Mouse (Mus musculus) adipocyte (in vitro differentiated cells): ENCODE results near the gene Col5a3.

Experiments
- DNase-seq: peaks from one replicate; pipeline ENCODE4 v3.0.0-alpha.2; 2016; ENCODE audit warnings: low spot score

Col5a3 gene

GRCm38 (mm10) chr9:20805159-20805495, 9.7 kb downstream of the Col5a3 start:
- DNase-seq = peak; percentile 57

GRCm38 (mm10) chr9:20804266-20805158, 10.4 kb downstream of the Col5a3 start:
- DNase-seq = peak; percentile 98

- peak; percentile 85 for DNase-seq
These were observed 20.6 kb downstream of the Col5a3 start for GRCm38 (mm10) chr9:20794108-20794806.

DNA sequence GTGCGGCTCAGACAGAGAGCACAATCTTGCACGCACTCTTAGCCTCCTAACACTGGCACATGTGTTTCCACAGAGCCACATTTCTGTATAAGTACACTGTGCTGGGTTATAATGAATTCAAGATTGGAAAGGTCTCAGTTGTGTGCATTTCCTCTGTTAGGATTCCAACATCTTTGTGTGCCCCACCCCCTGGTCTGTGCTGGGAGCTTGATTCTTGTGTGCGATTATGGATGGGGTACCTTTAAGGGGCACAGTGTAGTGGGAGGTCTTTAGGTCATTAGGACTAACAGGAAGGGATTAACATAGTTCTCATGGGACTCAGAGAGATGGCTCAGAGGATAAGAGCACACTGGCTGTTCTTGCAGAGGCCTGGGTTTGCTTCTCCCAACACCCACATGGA, 24.5 kb downstream of the Col5a3 start:
- peak; percentile 16 for DNase-seq

GRCm38 (mm10) chr9:20789651-20790050, 25.2 kb downstream of the Col5a3 start:
- peak; percentile 64 for DNase-seq

DNA sequence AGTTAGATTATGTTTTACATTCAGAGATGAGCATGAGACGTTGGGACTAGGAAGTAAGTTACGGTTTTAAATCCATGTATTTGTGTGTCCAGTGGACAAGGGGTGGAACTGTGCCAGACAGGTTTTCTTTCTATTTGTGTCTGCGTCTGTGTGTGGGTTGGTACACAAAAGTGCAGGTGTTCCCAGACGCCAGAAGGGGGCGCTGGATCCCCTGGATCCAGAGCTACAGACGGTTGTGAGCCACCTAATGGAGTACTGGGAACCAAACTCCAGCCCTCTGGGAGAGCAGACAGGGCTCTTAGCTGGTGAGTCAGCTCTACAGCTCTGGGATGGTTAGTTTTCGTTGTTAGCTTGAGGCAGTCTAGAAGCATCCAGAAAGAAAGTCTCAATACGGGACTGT, 26.9 kb downstream of the Col5a3 start:
- DNase-seq = no peak

DNA sequence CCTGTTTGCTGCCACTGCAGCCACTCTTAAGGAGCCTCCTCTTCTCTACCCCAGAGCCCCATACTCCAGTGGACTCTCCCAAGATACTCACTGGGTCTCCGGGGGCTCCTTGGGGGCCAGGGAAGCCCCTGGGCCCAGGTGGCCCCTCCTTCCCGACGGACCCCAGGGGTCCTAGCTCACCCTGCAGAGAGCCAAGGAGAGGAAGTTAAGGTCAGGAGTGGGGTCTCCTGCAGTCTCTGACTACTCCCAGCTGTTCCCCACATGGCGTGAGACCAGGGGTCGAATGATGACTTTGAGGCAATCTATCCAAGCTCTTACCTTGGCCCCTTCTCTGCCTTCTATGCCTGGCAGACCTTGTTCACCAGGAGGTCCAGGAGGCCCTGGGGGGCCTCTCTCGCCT, 29.8 kb downstream of the Col5a3 start:
- no peak for DNase-seq

DNA sequence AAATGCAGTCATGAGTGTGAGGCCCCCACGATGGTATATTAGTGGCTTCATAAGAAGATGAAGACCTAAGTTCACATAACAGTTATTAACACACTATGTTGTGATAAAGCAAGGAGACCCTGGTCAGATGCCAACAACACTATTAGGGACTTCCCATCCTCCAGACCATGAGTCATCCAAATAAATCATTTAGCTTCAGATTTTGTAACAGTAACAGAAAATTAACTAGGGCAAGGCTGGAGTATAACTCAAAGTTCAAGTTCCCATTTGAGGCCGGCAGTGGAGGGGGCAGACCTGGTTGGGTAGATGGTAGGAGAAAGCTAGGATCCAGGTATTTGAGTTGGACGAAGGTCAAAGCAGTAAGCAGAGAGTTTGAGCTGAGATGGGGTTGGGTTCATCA, 33.6 kb downstream of the Col5a3 start:
- DNase-seq = peak; percentile 92

- DNase-seq = no peak
These were observed 49.6 kb downstream of the Col5a3 start for GRCm38 (mm10) chr9:20765274-20765673.

GRCm38 (mm10) chr9:20763099-20763498, 51.8 kb downstream of the Col5a3 start:
- DNase-seq = peak; percentile 49

DNA sequence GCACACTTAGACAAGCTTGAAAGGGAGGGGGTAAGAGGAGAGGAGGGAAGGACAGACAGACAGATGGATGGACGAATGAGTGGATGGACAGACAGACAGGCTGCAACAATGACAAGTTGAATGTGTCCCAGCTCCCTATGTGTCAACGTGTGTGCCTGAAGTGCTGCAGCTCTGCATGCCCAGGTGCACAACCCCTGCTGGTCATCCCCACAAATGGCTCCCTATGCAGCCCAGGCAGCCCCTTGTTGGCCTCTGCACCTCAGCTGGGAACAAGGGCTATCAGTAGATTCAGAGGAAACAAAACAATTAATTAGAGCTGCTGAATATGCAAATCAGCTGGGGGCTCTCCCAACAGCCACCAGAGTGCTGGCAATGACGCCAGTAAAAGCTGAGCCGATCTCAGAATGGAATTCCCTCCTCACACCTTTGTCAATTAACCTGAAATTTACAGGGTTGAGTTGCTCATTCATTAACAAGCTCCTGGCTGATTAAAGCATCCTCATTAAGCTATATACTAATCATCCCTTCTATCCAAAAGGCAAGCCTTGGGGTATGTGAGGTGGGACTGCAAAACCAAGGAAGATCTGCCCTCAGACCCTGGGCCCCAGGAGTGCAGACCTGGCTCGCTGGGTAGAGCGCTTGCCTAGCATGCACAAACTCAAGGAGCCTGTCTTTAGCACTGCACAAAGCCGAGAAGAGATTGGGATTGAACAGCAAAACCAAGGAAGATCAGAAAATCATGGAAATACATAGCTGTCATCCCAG, 52.5 kb downstream of the Col5a3 start:
- no peak for DNase-seq

DNA sequence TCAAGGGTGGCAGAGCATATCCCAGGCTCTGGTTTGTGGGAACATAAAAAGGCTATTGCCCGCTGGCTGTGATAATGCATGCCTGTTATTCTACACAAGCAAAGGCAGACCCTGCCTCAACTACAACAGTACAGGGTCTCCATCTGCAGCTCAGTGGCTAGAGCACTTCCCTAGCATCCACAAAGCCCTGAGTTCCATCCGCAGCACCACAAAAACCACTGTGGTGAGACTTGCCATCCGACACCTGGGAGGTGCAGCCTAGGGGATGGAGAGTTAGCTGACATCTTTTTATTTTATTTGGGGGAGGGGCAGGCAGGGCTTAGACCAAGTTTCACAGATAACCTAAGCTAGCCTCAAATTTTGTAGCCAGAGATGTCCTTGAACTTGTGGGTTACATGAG, 53.5 kb downstream of the Col5a3 start:
- DNase-seq = no peak

DNA sequence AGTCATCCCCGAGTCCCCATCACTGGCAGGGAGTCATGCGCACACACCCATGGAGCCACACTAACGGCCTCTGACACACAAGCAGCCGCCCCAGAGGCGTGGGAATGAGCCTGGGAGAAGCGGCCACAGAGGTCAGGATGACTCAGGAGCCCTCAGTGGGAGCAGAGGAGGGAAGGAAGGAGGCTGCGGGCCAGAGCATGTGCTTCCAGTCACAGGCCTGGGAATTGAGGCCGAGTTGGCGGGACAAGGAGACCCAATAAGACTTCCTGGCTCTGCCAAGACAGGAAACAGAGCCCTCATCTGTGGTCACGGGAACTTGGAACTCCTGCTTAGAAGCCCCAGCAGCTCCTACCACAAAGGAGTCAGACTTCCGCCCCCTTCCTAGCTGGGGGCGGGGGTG, 54.1 kb downstream of the Col5a3 start:
- peak; percentile 98 for DNase-seq

- peak; percentile 97 for DNase-seq
These were observed 56.0 kb downstream of the Col5a3 start for GRCm38 (mm10) chr9:20758896-20759295.

GRCm38 (mm10) chr9:20758243-20758642, 56.6 kb downstream of the Col5a3 start:
- DNase-seq = peak; percentile 35

DNA sequence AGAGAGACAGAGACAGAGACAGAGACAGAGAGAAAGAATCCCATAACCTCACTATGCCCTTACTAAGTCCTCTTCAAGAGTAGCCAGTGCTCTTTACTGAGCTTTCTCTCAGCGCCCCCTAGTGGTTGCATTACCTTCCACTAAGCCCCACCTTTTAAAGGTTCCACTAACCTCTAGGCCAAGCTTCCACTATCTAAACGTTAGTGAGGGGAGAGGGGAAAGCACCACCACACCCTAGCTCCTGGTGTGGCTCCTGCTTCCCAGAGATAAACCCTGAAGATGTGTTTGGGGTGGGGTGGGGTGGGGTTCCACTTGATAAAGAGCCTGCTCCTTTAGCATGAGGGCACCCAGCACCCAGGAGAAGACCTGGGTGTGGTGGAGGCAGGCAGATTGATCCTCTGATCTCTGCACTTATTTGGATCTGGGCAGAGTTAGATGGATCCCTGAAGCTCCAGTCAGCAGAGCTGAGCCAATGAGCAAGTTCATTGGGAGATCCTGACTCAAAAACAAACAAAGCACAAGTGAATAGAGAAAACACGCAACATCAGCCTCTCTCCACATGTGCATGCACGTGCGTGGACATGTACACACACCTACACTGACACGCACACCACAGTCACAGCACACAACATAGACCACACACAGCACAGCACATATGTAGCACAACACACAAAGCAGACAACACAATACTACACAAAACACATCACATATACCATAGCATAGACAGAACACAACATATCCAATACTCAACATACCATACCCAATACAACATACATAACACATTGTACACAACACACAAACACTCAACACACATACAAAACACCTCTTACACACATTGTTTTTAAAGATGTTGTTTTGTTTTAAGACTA, 57.5 kb downstream of the Col5a3 start:
- peak; percentile 90 for DNase-seq

GRCm38 (mm10) chr9:20756081-20756700, 58.7 kb downstream of the Col5a3 start:
- DNase-seq = peak; percentile 59

GRCm38 (mm10) chr9:20754335-20754734, 60.5 kb downstream of the Col5a3 start:
- no peak for DNase-seq

- no peak for DNase-seq
These were observed 63.3 kb downstream of the Col5a3 start for GRCm38 (mm10) chr9:20751477-20752029.

- no peak for DNase-seq
These were observed 65.7 kb downstream of the Col5a3 start for GRCm38 (mm10) chr9:20749213-20749612.

- DNase-seq = no peak
These were observed 66.3 kb downstream of the Col5a3 start for GRCm38 (mm10) chr9:20748540-20748939.
